In genomic region chr7:16048164-16048564, GRCm38 (mm10) we compare ENCODE assay signal across 8 mouse cellular contexts. TPM values are rescaled to one million over a fixed set of nuclear protein-coding genes. Genes with fewer than 3 reads are reported as not detected.
DNase-seq lines count a peak whose midpoint lies in the region; ATAC-seq and TF ChIP-seq lines count a peak whose summit lies in the region.

No protein-coding gene starts in this region.

- TF ChIP-seq POLR2A in ES-Bruce4 (IDR thresholded peaks at IDR 0.05; ENCODE audit: insufficient read depth, low read length): peak; percentile 92

- H3K27ac ChIP-seq in ES-Bruce4 (ENCODE audit: insufficient read depth, low read length): no peak overlapping the region
- peak overlapping the region; percentile 97 for H3K27ac ChIP-seq in forebrain, embryonic 13.5 days
- peak overlapping the region; percentile 99 for H3K27ac ChIP-seq in neural tube, embryonic 15.5 days (replicated peaks)

- peak; percentile 79 for ATAC-seq in cerebellum, adult (ENCODE audit: insufficient number of reproducible peaks, low FRiP score, low TSS enrichment)
- ATAC-seq in forebrain, embryonic 13.5 days: peak; percentile 84
- ATAC-seq in neural tube, embryonic 15.5 days (ENCODE audit: low FRiP score): peak; percentile 89

- intact Hi-C loops in heart, postnatal 10 days (cut with DNase I): loop anchor here (5.0 kb wide), 1 partner anchor 126 kb away; the partner anchor contains the start of gene Selenow

- WGBS in forebrain, embryonic 13.5 days: under 1% methylated on average over 20 of the region's 20 CpGs
- WGBS in neural tube, embryonic 15.5 days: under 1% methylated on average over 19 of the region's 20 CpGs

- H3K4me3 ChIP-seq in ES-Bruce4 (ENCODE audit: low read depth, low read length): peak overlapping the region; percentile 98
- peak overlapping the region; percentile 80 for H3K4me3 ChIP-seq in forebrain, embryonic 13.5 days
- H3K4me3 ChIP-seq in neural tube, embryonic 15.5 days (replicated peaks): peak overlapping the region; percentile 75

- H3K27me3 ChIP-seq in ES-Bruce4 (ENCODE audit: control insufficient read depth, insufficient read depth, low read length, poor library complexity, severe bottlenecking): no peaks in the 10 kb centered on the region
- H3K27me3 ChIP-seq in forebrain, embryonic 13.5 days: no peaks in the 10 kb centered on the region
- no peaks in the 10 kb centered on the region for H3K27me3 ChIP-seq in neural tube, embryonic 15.5 days (replicated peaks)

- no peaks in the 10 kb centered on the region for H3K9me3 ChIP-seq in ES-Bruce4 (replicated peaks; ENCODE audit: control insufficient read depth, insufficient read depth, low read length, poor library complexity, severe bottlenecking)
- no peaks in the 10 kb centered on the region for H3K9me3 ChIP-seq in forebrain, embryonic 13.5 days (replicated peaks)
- no peaks in the 10 kb centered on the region for H3K9me3 ChIP-seq in neural tube, embryonic 15.5 days (replicated peaks)

- H3K36me3 ChIP-seq in ES-Bruce4 (ENCODE audit: control insufficient read depth, insufficient read depth, low read length, poor library complexity, severe bottlenecking): no peaks in the 10 kb centered on the region
- H3K36me3 ChIP-seq in forebrain, embryonic 13.5 days (ENCODE audit: poor library complexity, severe bottlenecking): peaks cover 5% of the 10 kb centered on the region; the same call in 1 of the 2 replicates
- no peaks in the 10 kb centered on the region for H3K36me3 ChIP-seq in neural tube, embryonic 15.5 days

- TF ChIP-seq CTCF in ES-Bruce4 (IDR thresholded peaks at IDR 0.05; ENCODE audit: low read depth, low read length): no peak

- 0 out of 2 replicates have a peak, but pooled peaks have one; percentile 21 for TF ChIP-seq EP300 in ES-Bruce4 (IDR thresholded peaks at IDR 0.05; ENCODE audit: insufficient read depth, low read depth, low read length)

- no peaks in the 10 kb centered on the region for H3K4me1 ChIP-seq in ES-Bruce4 (ENCODE audit: control insufficient read depth, insufficient read depth, low read length)
- peaks cover 57% of the 10 kb centered on the region for H3K4me1 ChIP-seq in forebrain, embryonic 13.5 days
- H3K4me1 ChIP-seq in neural tube, embryonic 15.5 days: peaks cover 63% of the 10 kb centered on the region

- peak overlapping the region; percentile 91 for H3K9ac ChIP-seq in ES-Bruce4 (ENCODE audit: low read depth, poor library complexity, severe bottlenecking)
- H3K9ac ChIP-seq in forebrain, embryonic 13.5 days: peak overlapping the region; percentile 87
- H3K9ac ChIP-seq in neural tube, embryonic 15.5 days (replicated peaks): peak overlapping the region; percentile 96

- H3K4me2 ChIP-seq in forebrain, embryonic 13.5 days: peak overlapping the region; percentile 95
- peak overlapping the region; percentile 76 for H3K4me2 ChIP-seq in neural tube, embryonic 15.5 days

- DNase-seq in heart, postnatal 10 days: peak; percentile 99
- peak; percentile 99 for DNase-seq in layer of hippocampus, adult 11-12 months (ENCODE audit: low spot score)
- DNase-seq in lung, adult 18-20 months: peak; percentile 97
- peak; percentile 94 for DNase-seq in testis, postnatal 14 days (ENCODE audit: low spot score)

RNA-seq across cellular contexts. Expression of gene Bicra, which starts 0.4 kb away (rescaled TPM):
- 10.2 and 21.9 TPM in 2 replicates for polyA plus RNA-seq in ES-Bruce4 (2011; ENCODE audit: insufficient read depth, insufficient read length, low read depth, missing spikeins)
- polyA plus RNA-seq in forebrain, embryonic 13.5 days (2015; fragmentation: Nextera tagmentation; extraction: Ambion mirVana): 8.4 and 8.5 TPM in 2 replicates
- 1 to 10 TPM; 9.3 to 9.6 TPM for total RNA-seq in heart, postnatal 10 days (2021)
- 6.6 and 7.3 TPM in 2 replicates for polyA plus RNA-seq in neural tube, embryonic 15.5 days (2015; fragmentation: Nextera tagmentation; extraction: Ambion mirVana)

RNA-seq across cellular contexts. Expression of gene Zfp541, which starts 13.4 kb away (rescaled TPM):
- not detected in 2 replicates for polyA plus RNA-seq in ES-Bruce4 (2011; ENCODE audit: insufficient read depth, insufficient read length, low read depth, missing spikeins)
- polyA plus RNA-seq in forebrain, embryonic 13.5 days (2015; fragmentation: Nextera tagmentation; extraction: Ambion mirVana): not detected in 2 replicates
- total RNA-seq in heart, postnatal 10 days (2021): not detected
- polyA plus RNA-seq in neural tube, embryonic 15.5 days (2015; fragmentation: Nextera tagmentation; extraction: Ambion mirVana): 0.15 and 0.17 TPM in 2 replicates

RNA-seq across cellular contexts. Expression of gene Napa, which starts 50.1 kb away (rescaled TPM):
- 105 and 107 TPM in 2 replicates for polyA plus RNA-seq in ES-Bruce4 (2011; ENCODE audit: insufficient read depth, insufficient read length, low read depth, missing spikeins)
- 166 and 186 TPM in 2 replicates for polyA plus RNA-seq in forebrain, embryonic 13.5 days (2015; fragmentation: Nextera tagmentation; extraction: Ambion mirVana)
- total RNA-seq in heart, postnatal 10 days (2021): 100 to 1,000 TPM in 1 of 2 experiments, 10 to 100 TPM in 1; 93.2 to 100 TPM
- polyA plus RNA-seq in neural tube, embryonic 15.5 days (2015; fragmentation: Nextera tagmentation; extraction: Ambion mirVana): 236 and 238 TPM in 2 replicates
